Mouse (Mus musculus) G1E (cell line): ENCODE measurements at regions not wholly inside any gene's neighbourhood (a gene's known extent, or its start where the extent isn't known, plus 50 kb on each side); places are given as distances from the start of the nearest gene placed in this dataset.

Experiments
- CTCF ChIP-seq: IDR thresholded peaks from 2 replicates; pipeline ENCODE4 v1.5.1; 2012; ENCODE audit warnings: low read depth, low read length, inconsistent platforms, mixed read lengths
- GATA1 ChIP-seq: IDR thresholded peaks from 2 replicates; pipeline ENCODE4 v1.6.1; 2012; ENCODE audit warnings: borderline replicate concordance, low read length, inconsistent platforms, mixed read lengths

DNA sequence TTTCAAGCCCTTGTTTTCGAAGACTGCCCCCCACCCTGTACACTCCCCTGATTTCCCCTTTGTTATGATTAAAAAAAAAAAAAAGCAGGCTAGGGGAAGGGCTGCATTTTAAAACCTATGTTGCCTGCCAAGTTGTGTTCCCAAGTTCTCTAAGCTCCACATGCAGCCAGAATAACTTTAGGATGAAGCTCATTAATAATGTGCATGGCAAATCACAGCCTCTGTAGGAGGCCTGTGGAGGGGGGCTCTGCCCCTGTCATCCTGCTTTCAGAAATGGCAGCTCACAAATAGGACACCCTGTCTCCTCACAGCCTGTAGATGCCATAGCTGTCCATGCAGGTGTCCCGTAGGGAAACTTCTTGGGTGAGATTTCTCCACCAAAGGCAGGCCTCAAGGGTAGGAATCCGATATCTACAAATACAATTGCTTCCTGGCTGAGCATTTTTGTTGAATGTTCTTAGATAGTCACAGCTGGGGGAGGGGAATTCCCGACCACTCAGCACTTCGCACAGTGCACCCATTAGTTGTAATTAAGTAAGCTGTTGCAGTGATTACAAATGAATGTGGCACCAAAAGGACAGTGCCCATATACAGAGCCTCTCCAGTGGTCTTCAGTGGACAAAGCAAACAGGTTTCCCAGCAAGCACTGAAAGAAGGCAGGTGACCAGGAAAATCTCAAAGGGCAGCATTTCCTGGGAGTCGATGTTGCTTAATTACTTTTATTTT is 389.1 kb upstream of the Klhl29 start:
- TF ChIP-seq CTCF (no peak), GATA1 (no peak)
